Mouse (Mus musculus) myocyte (in vitro differentiated cells): ENCODE measurements around the gene Sh2d1b2. TPM values are rescaled to one million over a fixed set of nuclear protein-coding genes. Genes with fewer than 3 reads are reported as not detected.

Experiments used
- H3K27me3 ChIP-seq: one replicate; pipeline ENCODE4 v1.6.1; 2011; ENCODE audit not compliant: control insufficient read depth, insufficient read depth, insufficient read length
- H3K36me3 ChIP-seq: one replicate; pipeline ENCODE4 v1.6.1; 2011; ENCODE audit not compliant: control insufficient read depth, insufficient read depth
- H3K4me2 ChIP-seq: one replicate; pipeline ENCODE4 v1.6.1; 2011; ENCODE audit warnings: low read depth, control low read depth
- H3K4me3 ChIP-seq: one replicate; pipeline ENCODE4 v1.5.1; 2011; ENCODE audit warnings: mild to moderate bottlenecking, control low read depth, moderate library complexity
- H3K79me2 ChIP-seq: one replicate; pipeline ENCODE4 v1.6.1; 2011; ENCODE audit not compliant: control insufficient read depth, insufficient read depth
- H3ac ChIP-seq: one replicate; pipeline ENCODE4 v1.6.1; 2011; ENCODE audit not compliant: control insufficient read depth, insufficient read length
- CEBPB ChIP-seq: IDR thresholded peaks from 2 replicates; pipeline ENCODE4 v1.6.1; 2011; ENCODE audit warnings: mild to moderate bottlenecking, moderate library complexity; ENCODE audit not compliant: poor library complexity, insufficient read depth, severe bottlenecking
- E2F4 ChIP-seq: IDR thresholded peaks from one replicate; pipeline ENCODE4 v1.6.1; 2011; ENCODE audit warnings: mild to moderate bottlenecking, control low read depth, moderate library complexity; ENCODE audit not compliant: insufficient read depth
- MAX ChIP-seq: IDR thresholded peaks from one replicate; pipeline ENCODE4 v1.6.1; 2011; ENCODE audit warnings: low read depth, mild to moderate bottlenecking, control low read depth
- MYOD1 ChIP-seq, 3 experiments: IDR thresholded peaks; one replicate each; pipeline ENCODE4 v1.6.1; 2011; ENCODE audit warnings: control low read depth in 2 of 3, low read depth in 2 of 3, mild to moderate bottlenecking in 2 of 3, moderate library complexity in 1 of 3; ENCODE audit not compliant: insufficient read length in 2 of 3, control insufficient read depth in 1 of 3
- MYOG ChIP-seq, 3 experiments: IDR thresholded peaks; one replicate each; pipeline ENCODE4 v1.6.1; 2011; ENCODE audit warnings: control low read depth in 2 of 3, low read depth in 2 of 3, mild to moderate bottlenecking in 2 of 3; ENCODE audit not compliant: insufficient read length in 2 of 3, control insufficient read depth in 1 of 3, insufficient read depth in 1 of 3
- POLR2A ChIP-seq: IDR thresholded peaks from one replicate; pipeline ENCODE4 v1.6.1; 2011; ENCODE audit warnings: low read depth, mild to moderate bottlenecking, control low read depth, moderate library complexity; ENCODE audit not compliant: insufficient read length
- POLR2AphosphoS2 ChIP-seq: IDR thresholded peaks from one replicate; pipeline ENCODE4 v1.6.1; 2011; ENCODE audit warnings: low read depth, control low read depth; ENCODE audit not compliant: insufficient read length
- REST ChIP-seq: IDR thresholded peaks from one replicate; pipeline ENCODE4 v1.6.1; 2011; ENCODE audit warnings: mild to moderate bottlenecking, control low read depth, moderate library complexity; ENCODE audit not compliant: insufficient read depth, insufficient read length
- SRF ChIP-seq: IDR thresholded peaks from one replicate; pipeline ENCODE4 v1.6.1; 2011; ENCODE audit warnings: low read depth; ENCODE audit not compliant: control insufficient read depth, insufficient read length
- TCF12 ChIP-seq: IDR thresholded peaks from one replicate; pipeline ENCODE4 v1.6.1; 2011; ENCODE audit warnings: mild to moderate bottlenecking, control low read depth; ENCODE audit not compliant: poor library complexity, insufficient read depth, severe bottlenecking
- TCF3 ChIP-seq: IDR thresholded peaks from one replicate; pipeline ENCODE4 v1.6.1; 2011; ENCODE audit warnings: low read depth, control low read depth; ENCODE audit not compliant: insufficient read length
- USF1 ChIP-seq: IDR thresholded peaks from one replicate; pipeline ENCODE4 v1.6.1; 2011; ENCODE audit warnings: low read depth, mild to moderate bottlenecking, control low read depth, moderate library complexity
- polyA plus RNA-seq: library from polyadenylated mRNA; unstranded; fragments of >200 nt; fragmentation: generic; extraction: Trizol; gene quantifications from one replicate; pipeline ENCODE4 v1.2.1, GENCODE M21; 2012; ENCODE audit warnings: missing spikeins

The Sh2d1b2 gene
- polyA plus RNA-seq, 1 experiment = not detected

DNA sequence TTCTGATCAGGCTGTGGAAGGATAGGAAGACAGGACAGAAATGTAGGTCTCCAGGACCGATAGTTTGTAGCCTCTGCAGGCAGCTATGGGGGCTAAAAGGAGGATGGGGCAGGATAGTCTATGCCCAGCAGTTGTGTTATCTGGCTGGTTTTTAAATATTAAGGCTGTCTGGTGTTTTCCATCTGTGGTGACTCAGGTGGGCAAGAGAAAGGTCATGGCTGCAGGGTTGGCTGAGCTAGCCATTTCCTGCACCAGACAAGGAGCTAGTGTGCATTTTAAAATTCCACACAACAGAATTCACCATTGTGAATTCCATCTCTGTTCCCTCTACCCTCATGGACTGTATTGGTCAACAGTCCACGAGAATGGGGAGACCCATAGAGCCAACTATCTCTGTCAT lies 9.3 kb upstream of the Sh2d1b2 start:
- H3K79me2 ChIP-seq = no peaks in the 10 kb centered on the region
- H3ac ChIP-seq = no peak overlapping the region
- no peak overlapping the region for H3K4me2 ChIP-seq
- H3K27me3 ChIP-seq = no peaks in the 10 kb centered on the region
- H3K4me3 ChIP-seq = no peak overlapping the region
- TF ChIP-seq E2F4 (no peak), TCF3 (no peak), MYOD1 (IDR thresholded peaks at IDR 0.05; ENCODE audit: control insufficient read depth in 1 of 3, insufficient read length in 2 of 3, low read depth in 2 of 3) (no peak), CEBPB (no peak), POLR2A (no peak), REST (no peak), MAX (no peak), TCF12 (no peak), USF1 (no peak)
- H3K36me3 ChIP-seq = no peaks in the 10 kb centered on the region

DNA sequence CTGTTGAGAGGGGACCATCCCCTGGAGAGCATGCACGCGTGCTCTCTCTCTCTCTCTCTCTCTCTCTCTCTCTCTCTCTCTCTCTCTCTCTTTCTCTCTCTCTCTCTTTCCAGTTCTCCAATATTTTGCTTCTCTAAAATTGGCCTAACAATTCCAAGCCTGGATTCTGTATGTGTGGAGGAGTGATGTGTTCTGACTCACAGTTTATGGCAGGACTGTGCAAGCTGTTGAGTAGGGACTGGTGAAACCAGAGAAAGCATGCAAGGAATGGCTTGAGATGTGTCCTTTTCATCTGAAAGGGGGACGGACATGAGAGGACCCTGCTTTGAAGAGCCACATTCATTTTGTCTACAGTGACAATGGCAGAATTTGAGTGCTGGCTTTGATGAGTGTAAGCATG lies 12.5 kb downstream of the Sh2d1b2 start:
- no peaks in the 10 kb centered on the region for H3K36me3 ChIP-seq
- TF ChIP-seq MYOD1 (IDR thresholded peaks at IDR 0.05; ENCODE audit: control insufficient read depth in 1 of 3, insufficient read length in 2 of 3, low read depth in 2 of 3) = no peak
- no peak for TF ChIP-seq TCF12
- TF ChIP-seq SRF = no peak
- no peak for TF ChIP-seq MYOG (IDR thresholded peaks at IDR 0.05; ENCODE audit: control insufficient read depth in 1 of 3, insufficient read depth in 1 of 3, insufficient read length in 2 of 3, low read depth in 2 of 3)
- no peak for TF ChIP-seq CEBPB
- no peak for TF ChIP-seq USF1
- TF ChIP-seq E2F4 = no peak
- TF ChIP-seq POLR2AphosphoS2 = no peak
- no peak for TF ChIP-seq MAX
- H3K27me3 ChIP-seq = peaks cover 15% of the 10 kb centered on the region
- no peak overlapping the region for H3K4me3 ChIP-seq
- no peaks in the 10 kb centered on the region for H3K79me2 ChIP-seq
- no peak overlapping the region for H3ac ChIP-seq
- no peak overlapping the region for H3K4me2 ChIP-seq

DNA sequence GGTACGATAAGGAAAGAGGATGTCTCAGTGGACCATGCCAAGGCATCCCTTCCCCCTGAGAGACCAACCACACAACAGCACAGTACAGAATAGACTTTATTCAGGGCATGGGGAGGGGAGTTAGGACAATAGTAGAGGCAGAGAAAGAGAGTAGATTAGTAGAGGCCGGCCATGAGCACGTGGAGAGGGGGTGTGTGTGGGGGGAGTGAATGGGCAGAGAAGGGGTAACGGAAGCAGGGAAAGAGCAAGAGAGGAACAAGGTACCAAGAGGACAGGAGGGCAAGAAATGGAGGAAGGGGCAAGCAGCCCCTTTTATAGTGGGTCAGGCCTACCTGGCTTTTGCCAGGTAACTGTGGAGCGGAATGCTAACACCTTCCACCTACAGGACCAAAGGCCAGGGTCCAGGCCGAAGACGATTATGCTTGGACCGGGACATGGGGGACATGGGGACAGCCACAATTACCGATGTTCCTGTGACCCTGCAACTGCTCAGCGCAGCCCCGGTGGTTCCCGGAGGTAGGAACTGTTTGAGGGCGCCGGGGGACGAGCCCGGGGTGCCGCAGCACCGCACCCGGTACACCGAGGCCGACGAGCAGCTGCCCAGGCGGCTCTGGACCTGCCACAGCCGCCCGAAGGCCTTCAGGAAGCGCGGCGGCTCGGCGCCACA lies 22.5 kb downstream of the Sh2d1b2 start:
- H3K4me3 ChIP-seq = peak overlapping the region; percentile 4
- TF ChIP-seq MYOG (IDR thresholded peaks at IDR 0.05; ENCODE audit: control insufficient read depth in 1 of 3, insufficient read depth in 1 of 3, insufficient read length in 2 of 3, low read depth in 2 of 3) (no peak), POLR2A (no peak), REST (no peak), TCF3 (no peak), CEBPB (no peak), MYOD1 (IDR thresholded peaks at IDR 0.05; ENCODE audit: control insufficient read depth in 1 of 3, insufficient read length in 2 of 3, low read depth in 2 of 3) (no peak), SRF (no peak), E2F4 (no peak), POLR2AphosphoS2 (no peak), TCF12 (no peak), USF1 (no peak), MAX (no peak)
- no peak overlapping the region for H3ac ChIP-seq

DNA sequence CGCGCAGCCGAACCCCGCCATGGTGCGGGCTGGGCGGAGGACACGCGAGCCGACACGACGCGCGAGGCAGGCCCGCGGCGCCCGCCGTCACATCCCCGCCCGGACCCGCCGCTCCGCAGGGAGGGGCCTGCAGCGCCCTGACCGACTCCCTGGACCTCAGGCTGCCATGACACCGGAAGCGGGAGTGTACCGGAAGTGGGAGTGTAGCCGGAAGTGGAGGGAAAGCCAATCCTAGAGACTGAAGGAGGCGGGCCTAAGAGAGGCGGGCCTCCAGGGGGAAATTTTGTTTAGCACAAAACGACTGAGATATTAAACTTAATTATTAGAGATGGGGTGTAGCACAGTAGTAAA lies 23.0 kb downstream of the Sh2d1b2 start:
- Histone ChIP-seq H3K4me3 (no peak overlapping the region), H3K36me3 (no peaks in the 10 kb centered on the region), H3K4me2 (peak overlapping the region; percentile 60), H3ac (no peak overlapping the region), H3K27me3 (no peaks in the 10 kb centered on the region), H3K79me2 (no peaks in the 10 kb centered on the region)
- TF ChIP-seq REST (no peak), POLR2AphosphoS2 (no peak), TCF3 (no peak), SRF (no peak), USF1 (no peak), TCF12 (no peak), MYOD1 (IDR thresholded peaks at IDR 0.05; ENCODE audit: control insufficient read depth in 1 of 3, insufficient read length in 2 of 3, low read depth in 2 of 3) (no peak), MAX (no peak), POLR2A (no peak), CEBPB (no peak), MYOG (IDR thresholded peaks at IDR 0.05; ENCODE audit: control insufficient read depth in 1 of 3, insufficient read depth in 1 of 3, insufficient read length in 2 of 3, low read depth in 2 of 3) (no peak), E2F4 (no peak)

More for the DNA sequence above, 22.5 kb downstream of the Sh2d1b2 start:
- Histone ChIP-seq H3K4me2 (peak overlapping the region; percentile 59), H3K27me3 (no peaks in the 10 kb centered on the region), H3K36me3 (no peaks in the 10 kb centered on the region), H3K79me2 (no peaks in the 10 kb centered on the region)

DNA sequence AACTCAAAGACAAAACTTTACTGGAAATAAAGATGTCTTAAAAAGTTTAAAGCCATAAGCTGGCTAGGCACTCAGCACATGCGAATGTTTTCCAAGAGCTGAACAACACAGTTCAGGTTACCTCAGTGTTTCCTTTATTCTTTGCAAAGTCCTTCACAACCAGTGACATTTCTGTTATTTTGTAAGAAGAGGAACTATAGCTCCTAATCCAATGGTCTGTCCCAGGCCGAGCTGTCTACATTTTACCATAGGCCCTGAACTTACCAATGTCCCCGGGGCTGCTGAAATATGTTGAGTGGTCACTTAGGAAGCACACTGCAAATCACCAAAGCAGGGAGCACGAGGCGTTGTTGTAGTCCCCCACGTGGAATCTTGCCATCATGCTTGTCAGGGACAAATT lies 37.7 kb downstream of the Sh2d1b2 start:
- no peak overlapping the region for H3ac ChIP-seq
- H3K4me3 ChIP-seq = no peak overlapping the region
- H3K79me2 ChIP-seq = no peaks in the 10 kb centered on the region
- no peaks in the 10 kb centered on the region for H3K36me3 ChIP-seq
- H3K27me3 ChIP-seq = no peaks in the 10 kb centered on the region
- no peak overlapping the region for H3K4me2 ChIP-seq
- TF ChIP-seq SRF (no peak), MAX (no peak), MYOG (IDR thresholded peaks at IDR 0.05; ENCODE audit: control insufficient read depth in 1 of 3, insufficient read depth in 1 of 3, insufficient read length in 2 of 3, low read depth in 2 of 3) (no peak), USF1 (no peak), POLR2AphosphoS2 (no peak), MYOD1 (IDR thresholded peaks at IDR 0.05; ENCODE audit: control insufficient read depth in 1 of 3, insufficient read length in 2 of 3, low read depth in 2 of 3) (no peak), TCF12 (no peak)
